Mouse (Mus musculus) heart, postnatal 0 days (tissue): ENCODE measurements around the gene Rbfox1. TPM values are rescaled to one million over a fixed set of nuclear protein-coding genes. Genes with fewer than 3 reads are reported as not detected.

ENCODE experiments used
- ATAC-seq: fragments of 200-750 bp; cut with Nextera tagmentation; 2 replicates; pipeline ENCODE4 v1.8.0; 2017; ENCODE audit warnings: low read depth, moderate number of reproducible peaks, moderate library complexity; ENCODE audit not compliant: insufficient read depth
- DNase-seq: peaks from one replicate; pipeline ENCODE4 v3.0.0-alpha.2; 2016; ENCODE audit warnings: low spot score
- H3K27ac ChIP-seq: fragments of 300-500 bp; sonication (generic); 2 replicates; pipeline ENCODE4 v1.5.1; 2014; ENCODE audit warnings: low read depth, mild to moderate bottlenecking
- H3K27me3 ChIP-seq: fragments of 300-500 bp; sonication (generic); 2 replicates; pipeline ENCODE4 v1.6.1; 2014; ENCODE audit warnings: low read length, mixed read lengths; ENCODE audit not compliant: control insufficient read depth, insufficient read depth
- H3K36me3 ChIP-seq: fragments of 300-500 bp; sonication (generic); replicated peaks from 2 replicates; pipeline ENCODE4 v1.6.1; 2014; ENCODE audit warnings: low read length, mixed read lengths; ENCODE audit not compliant: control insufficient read depth, insufficient read depth
- H3K4me1 ChIP-seq: fragments of 300-500 bp; sonication (generic); 2 replicates; pipeline ENCODE4 v1.6.1; 2014; ENCODE audit warnings: antibody characterized with exemption; ENCODE audit not compliant: control insufficient read depth, insufficient read depth
- H3K4me2 ChIP-seq: fragments of 300-500 bp; sonication (generic); 2 replicates; pipeline ENCODE4 v1.6.1; 2014; ENCODE audit warnings: low read depth, mild to moderate bottlenecking, low read length, moderate library complexity
- H3K4me3 ChIP-seq: fragments of 300-500 bp; sonication (generic); 2 replicates; pipeline ENCODE4 v1.5.1; 2014; ENCODE audit warnings: low read depth, low read length
- H3K9ac ChIP-seq: fragments of 300-500 bp; sonication (generic); replicated peaks from 2 replicates; pipeline ENCODE4 v1.6.1; 2014; ENCODE audit warnings: low read depth, low read length, mixed read lengths
- H3K9me3 ChIP-seq: fragments of 300-500 bp; sonication (generic); replicated peaks from 2 replicates; pipeline ENCODE4 v1.6.1; 2016; ENCODE audit warnings: low read length; ENCODE audit not compliant: control insufficient read depth
- CTCF ChIP-seq: IDR thresholded peaks from 2 replicates; pipeline ENCODE4 v1.5.1; 2016; ENCODE audit warnings: antibody characterized with exemption, control low read depth, low read depth
- EP300 ChIP-seq: IDR thresholded peaks from 2 replicates; pipeline ENCODE4 v1.6.1; 2016; ENCODE audit warnings: antibody characterized with exemption, low read depth
- WGBS: fragments of 180-500 bp; shearing (Covaris S2); extraction: QIAGEN DNeasy Blood & Tissue Kit; methylation state at CpG from one replicate; pipeline ENCODE4 v1.1.7; 2014; 5-methylcytosine and 5-hydroxymethylcytosine counted together
- polyA plus RNA-seq: library from polyadenylated mRNA; unstranded; fragments of >200 nt; fragmentation: Nextera tagmentation; extraction: Ambion mirVana; gene quantifications from 2 replicates; pipeline ENCODE4 v1.2.1, GENCODE M21; 2015
- total RNA-seq: library from RNA; depleted of rRNA; stranded (reverse); fragments of >200 nt; gene quantifications from 2 replicates; pipeline ENCODE4 v1.2.3, GENCODE M21; 2014; ENCODE audit warnings: low replicate concordance

Rbfox1 gene
- total and polyA plus RNA-seq, 2 experiments from 2014 or later: 6.0 to 15.3 TPM

DNA sequence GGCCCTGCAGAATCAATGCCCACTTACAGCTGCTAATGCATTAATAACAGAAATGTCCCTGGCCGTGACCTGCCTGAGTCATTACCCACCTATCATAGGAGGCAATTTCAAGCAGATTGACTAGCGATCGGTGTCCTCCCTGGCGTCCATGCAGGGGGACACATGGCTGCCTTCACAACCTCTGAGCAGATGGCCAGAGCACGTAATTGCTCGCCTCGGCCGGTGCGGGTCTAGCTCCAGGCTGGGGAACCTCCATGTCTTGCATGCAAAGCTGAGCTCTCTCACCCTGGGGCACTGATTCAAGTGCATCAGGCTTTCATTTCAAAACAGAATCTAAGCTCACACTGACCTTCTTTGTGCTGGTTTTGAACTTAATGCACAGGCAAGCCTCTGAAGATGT lies 295.7 kb downstream of the Rbfox1 start:
- TF ChIP-seq CTCF: no peak
- no peak for TF ChIP-seq EP300

DNA sequence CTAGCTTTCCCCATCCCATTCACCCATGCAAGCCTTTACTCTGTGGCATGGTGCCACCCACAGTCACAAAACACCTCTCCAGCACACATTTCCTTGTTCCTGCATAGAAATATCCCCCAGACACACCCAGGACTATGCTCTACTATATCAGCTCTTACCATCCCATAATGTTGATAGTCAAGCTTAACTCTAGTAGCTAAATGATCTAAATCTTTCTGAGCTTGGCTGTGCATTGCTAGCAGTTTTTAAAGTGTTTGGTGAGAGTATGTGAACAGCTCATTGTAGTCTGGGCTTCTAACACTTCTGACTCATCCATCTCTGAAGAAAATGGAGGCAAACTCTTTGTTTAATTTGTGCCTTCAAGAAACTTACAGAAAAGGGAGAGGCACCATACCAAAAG lies 297.2 kb downstream of the Rbfox1 start:
- H3K4me3 ChIP-seq: no peak overlapping the region
- ATAC-seq: no peak
- DNase-seq: no peak
- H3K27ac ChIP-seq: no peak overlapping the region
- H3K4me1 ChIP-seq: no peaks in the 10 kb centered on the region
- H3K9ac ChIP-seq: no peak overlapping the region
- no peak overlapping the region for H3K4me2 ChIP-seq
- no peaks in the 10 kb centered on the region for H3K36me3 ChIP-seq
- TF ChIP-seq CTCF (no peak), EP300 (no peak)
- H3K9me3 ChIP-seq: no peaks in the 10 kb centered on the region
- H3K27me3 ChIP-seq: no peaks in the 10 kb centered on the region

More for the DNA sequence above, 295.7 kb downstream of the Rbfox1 start:
- Histone ChIP-seq H3K4me3 (no peak overlapping the region), H3K27me3 (no peaks in the 10 kb centered on the region), H3K9ac (no peak overlapping the region), H3K27ac (no peak overlapping the region), H3K4me1 (no peaks in the 10 kb centered on the region), H3K36me3 (no peaks in the 10 kb centered on the region), H3K9me3 (no peaks in the 10 kb centered on the region), H3K4me2 (no peak overlapping the region)
- DNase-seq (no peak), ATAC-seq (no peak)
- 90% methylated on average over 9 of the region's 9 CpGs for WGBS

DNA sequence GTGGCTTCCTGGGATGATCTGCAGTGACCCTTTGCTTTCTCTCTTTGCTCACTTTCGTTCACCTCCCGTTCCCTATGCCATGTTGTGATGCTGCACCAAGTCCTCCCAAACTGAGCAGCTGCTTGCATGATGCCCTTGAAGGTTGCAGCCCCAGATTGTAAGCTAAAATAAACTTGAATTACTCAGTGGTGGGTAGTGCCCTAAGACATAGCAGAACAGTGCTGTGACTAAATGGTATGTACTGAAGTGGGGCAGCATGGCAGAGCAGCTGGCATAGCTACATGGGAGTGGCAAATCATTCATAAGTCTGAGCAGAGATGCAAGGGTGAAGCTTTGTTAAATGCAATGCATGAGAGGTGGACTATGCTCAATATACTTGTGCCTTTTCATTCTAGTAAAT lies 307.2 kb downstream of the Rbfox1 start:
- H3K4me3 ChIP-seq: no peak overlapping the region
- 59% methylated on average over 2 of the region's 2 CpGs for WGBS

DNA sequence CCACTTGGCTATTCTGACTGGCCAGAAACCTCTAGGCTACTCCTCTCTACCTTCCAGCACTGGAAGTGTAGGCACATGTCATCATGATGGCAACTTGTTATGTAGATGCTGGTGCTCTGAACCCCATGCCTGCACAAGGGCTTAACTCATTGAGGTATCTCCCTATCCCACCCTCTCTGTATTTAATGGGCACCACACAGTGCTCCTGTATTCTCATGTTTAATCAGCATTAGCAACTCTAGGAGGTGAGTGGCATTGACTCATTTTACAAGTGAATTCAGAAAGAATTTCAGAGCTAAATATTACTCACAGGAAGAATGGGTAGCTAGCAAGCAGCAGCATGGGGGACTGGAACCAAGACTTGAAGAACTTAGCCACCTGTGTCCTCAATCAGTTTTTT lies 321.3 kb downstream of the Rbfox1 start:
- Histone ChIP-seq H3K9me3 (no peaks in the 10 kb centered on the region), H3K9ac (no peak overlapping the region), H3K4me3 (no peak overlapping the region), H3K4me1 (no peaks in the 10 kb centered on the region), H3K36me3 (no peaks in the 10 kb centered on the region), H3K27ac (no peak overlapping the region), H3K27me3 (no peaks in the 10 kb centered on the region), H3K4me2 (no peak overlapping the region)
- ATAC-seq: no peak
- no peak for DNase-seq
- TF ChIP-seq EP300: no peak
- no peak for TF ChIP-seq CTCF

More for the DNA sequence above, 307.2 kb downstream of the Rbfox1 start:
- Histone ChIP-seq H3K4me2 (no peak overlapping the region), H3K9ac (no peak overlapping the region), H3K27me3 (no peaks in the 10 kb centered on the region), H3K27ac (no peak overlapping the region), H3K36me3 (no peaks in the 10 kb centered on the region), H3K9me3 (no peaks in the 10 kb centered on the region), H3K4me1 (no peaks in the 10 kb centered on the region)
- ATAC-seq (no peak), DNase-seq (no peak)
- TF ChIP-seq CTCF (no peak), EP300 (no peak)

DNA sequence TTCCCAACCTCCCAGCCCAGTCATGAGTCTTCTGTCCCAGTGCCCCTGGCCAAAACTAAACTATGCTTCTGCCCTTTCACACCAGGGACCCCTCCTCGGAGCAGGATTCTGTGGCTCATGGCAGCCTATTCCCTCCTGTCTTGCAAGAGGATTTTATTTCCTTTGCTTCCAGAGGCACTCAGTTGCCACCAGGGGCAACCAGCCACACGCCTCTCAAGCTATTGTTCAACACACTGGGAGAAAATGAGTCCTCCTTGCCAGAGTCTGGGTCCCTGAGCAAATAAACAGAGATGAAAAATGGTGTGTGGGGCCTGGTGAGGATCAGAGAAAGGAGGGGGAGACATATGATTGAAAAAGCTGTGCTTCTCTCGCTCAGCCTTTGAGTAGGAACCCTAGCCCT lies 327.8 kb downstream of the Rbfox1 start:
- Histone ChIP-seq H3K36me3 (no peaks in the 10 kb centered on the region), H3K27ac (no peak overlapping the region), H3K27me3 (no peaks in the 10 kb centered on the region), H3K9ac (no peak overlapping the region), H3K4me3 (no peak overlapping the region), H3K4me1 (no peaks in the 10 kb centered on the region), H3K4me2 (no peak overlapping the region), H3K9me3 (no peaks in the 10 kb centered on the region)
- TF ChIP-seq EP300 (no peak), CTCF (no peak)
- WGBS: 63% methylated on average over 3 of the region's 3 CpGs
- no peak for ATAC-seq
- no peak for DNase-seq

DNA sequence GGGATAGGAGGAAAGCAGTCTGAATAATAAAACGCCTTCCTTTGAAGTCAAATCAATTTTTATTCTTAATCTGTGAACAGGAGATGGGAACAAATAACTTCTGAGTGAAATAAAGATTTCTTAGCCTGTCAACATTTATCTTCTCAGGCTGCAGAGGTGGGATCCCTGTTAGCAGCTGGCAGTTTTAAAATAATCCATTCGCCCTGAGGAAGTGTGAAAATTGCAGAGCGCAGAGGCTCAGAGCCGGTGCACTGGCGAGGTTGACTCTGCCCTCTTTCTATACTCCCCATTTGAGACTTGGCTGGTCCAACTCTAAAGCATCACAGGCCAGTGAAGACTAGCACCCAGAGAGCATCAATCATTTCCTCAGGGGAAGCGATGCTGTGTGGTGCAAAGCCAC lies 342.3 kb downstream of the Rbfox1 start:
- no peaks in the 10 kb centered on the region for H3K36me3 ChIP-seq
- ATAC-seq (no peak), DNase-seq (no peak)
- TF ChIP-seq EP300 (no peak), CTCF (no peak)
- no peak overlapping the region for H3K4me2 ChIP-seq
- H3K9me3 ChIP-seq: no peaks in the 10 kb centered on the region
- 56% methylated on average over 6 of the region's 6 CpGs for WGBS
- no peak overlapping the region for H3K27ac ChIP-seq
- no peak overlapping the region for H3K9ac ChIP-seq
- H3K4me1 ChIP-seq: no peaks in the 10 kb centered on the region
- H3K27me3 ChIP-seq: no peaks in the 10 kb centered on the region
- no peak overlapping the region for H3K4me3 ChIP-seq
